In genomic region chr12:12938850-12939249, GRCm38 (mm10) we compare ENCODE assay signal across 9 mouse cellular contexts. TPM values are rescaled to one million over a fixed set of nuclear protein-coding genes. Genes with fewer than 3 reads are reported as not detected.
A peak's percentile ranks its signal among the peaks of the same experiment; 100 is the strongest.
DNase-seq lines count a peak whose midpoint lies in the region; ATAC-seq and TF ChIP-seq lines count a peak whose summit lies in the region.
"Had no signal": no experiment of that assay in that cellular context is flagged by ENCODE, and none has a peak within 500 bp of the region (broad histone marks: within the 10 kb centered on the region; RNA-seq: fewer than 3 reads in every experiment).

No protein-coding gene starts in this region.

- peak overlapping the region; percentile 88 for H3K4me2 ChIP-seq in heart, embryonic 15.5 days
- peak overlapping the region; percentile 78 for H3K4me2 ChIP-seq in liver, embryonic 15.5 days
- H3K4me2 ChIP-seq in neural tube, embryonic 15.5 days = peak overlapping the region; percentile 93

- H3K4me3 ChIP-seq in bone marrow, adult 2 months (replicated peaks; ENCODE audit: control insufficient read depth, low read depth, low read length) = no peak overlapping the region
- H3K4me3 ChIP-seq in forebrain, embryonic 10.5 days = peak overlapping the region; percentile 82
- peak overlapping the region; percentile 84 for H3K4me3 ChIP-seq in heart, embryonic 15.5 days
- peak overlapping the region; percentile 60 for H3K4me3 ChIP-seq in liver, embryonic 15.5 days (replicated peaks)
- peak overlapping the region; percentile 80 for H3K4me3 ChIP-seq in neural tube, embryonic 15.5 days (replicated peaks)

- peak; percentile 49 for DNase-seq in CD4-positive helper T cell, adult 2 months (ENCODE audit: low read depth, low spot score)
- DNase-seq in forebrain, embryonic 10.5 days (ENCODE audit: extremely low spot score, low spot score) = peak; percentile 85
- peak; percentile 77 for DNase-seq in kidney, postnatal 14 days
- DNase-seq in thymus, postnatal 25 days = peak; percentile 83

- no peaks in the 10 kb centered on the region for H3K4me1 ChIP-seq in bone marrow, adult 2 months (ENCODE audit: control insufficient read depth, insufficient read depth, low read length)
- H3K4me1 ChIP-seq in forebrain, embryonic 10.5 days = peaks cover 56% of the 10 kb centered on the region
- H3K4me1 ChIP-seq in heart, embryonic 15.5 days (replicated peaks) = peaks cover 21% of the 10 kb centered on the region
- peaks cover 22% of the 10 kb centered on the region for H3K4me1 ChIP-seq in liver, embryonic 15.5 days (replicated peaks)
- H3K4me1 ChIP-seq in neural tube, embryonic 15.5 days = peaks cover 39% of the 10 kb centered on the region

- WGBS in bone marrow, adult 2 months = under 1% methylated on average over 12 of the region's 12 CpGs
- WGBS in forebrain, embryonic 10.5 days = under 1% methylated on average over 12 of the region's 12 CpGs
- WGBS in heart, embryonic 15.5 days = under 1% methylated on average over 12 of the region's 12 CpGs
- WGBS in liver, embryonic 15.5 days (ENCODE audit: insufficient replicate concordance) = under 1% methylated on average over 12 of the region's 12 CpGs
- WGBS in neural tube, embryonic 15.5 days = under 1% methylated on average over 12 of the region's 12 CpGs

- ATAC-seq in heart, embryonic 15.5 days (replicated peaks; ENCODE audit: insufficient number of reproducible peaks, insufficient read depth, low FRiP score, low read depth) = no peak
- ATAC-seq in liver, embryonic 15.5 days (ENCODE audit: insufficient read depth) = no peak
- no peak for ATAC-seq in neural tube, embryonic 15.5 days (ENCODE audit: low FRiP score)
- ATAC-seq: Patski had no signal

- peaks cover 10% of the 10 kb centered on the region for H3K27me3 ChIP-seq in forebrain, embryonic 10.5 days (ENCODE audit: poor library complexity, severe bottlenecking)
- no peaks in the 10 kb centered on the region for H3K27me3 ChIP-seq in heart, embryonic 15.5 days
- peaks cover 75% of the 10 kb centered on the region for H3K27me3 ChIP-seq in liver, embryonic 15.5 days
- H3K27me3 ChIP-seq in neural tube, embryonic 15.5 days (replicated peaks) = no peaks in the 10 kb centered on the region
- H3K27me3 ChIP-seq: Patski had no signal

- TF ChIP-seq POLR2A in bone marrow, adult 2 months (IDR thresholded peaks at IDR 0.05; ENCODE audit: borderline replicate concordance, control insufficient read depth, low read depth, low read length) = no peak

- peak overlapping the region; percentile 84 for H3K9ac ChIP-seq in heart, embryonic 15.5 days
- H3K9ac ChIP-seq in liver, embryonic 15.5 days = no peak overlapping the region
- H3K9ac ChIP-seq in neural tube, embryonic 15.5 days (replicated peaks) = peak overlapping the region; percentile 91

- TF ChIP-seq CTCF in bone marrow, adult 2 months (IDR thresholded peaks at IDR 0.05; ENCODE audit: control insufficient read depth, insufficient read depth, low read length) = peak; percentile 45; the same call in 1 of the 2 replicates

- H3K27ac ChIP-seq in bone marrow, adult 2 months (ENCODE audit: control insufficient read depth, insufficient read depth, low read depth, low read length, poor library complexity) = no peak overlapping the region
- H3K27ac ChIP-seq in forebrain, embryonic 10.5 days = peak overlapping the region; percentile 98
- H3K27ac ChIP-seq in heart, embryonic 15.5 days = peak overlapping the region; percentile 69
- H3K27ac ChIP-seq in liver, embryonic 15.5 days (replicated peaks) = no peak overlapping the region
- peak overlapping the region; percentile 97 for H3K27ac ChIP-seq in neural tube, embryonic 15.5 days (replicated peaks)

- peaks cover 64% of the 10 kb centered on the region for H3K36me3 ChIP-seq in forebrain, embryonic 10.5 days (replicated peaks)
- peaks cover 11% of the 10 kb centered on the region for H3K36me3 ChIP-seq in heart, embryonic 15.5 days
- 0 out of 2 replicates have a peak, but pooled peaks cover 5% of the 10 kb centered on the region for H3K36me3 ChIP-seq in liver, embryonic 15.5 days (replicated peaks)
- H3K36me3 ChIP-seq in neural tube, embryonic 15.5 days = peaks cover 16% of the 10 kb centered on the region

- no peaks in the 10 kb centered on the region for H3K9me3 ChIP-seq in forebrain, embryonic 10.5 days
- H3K9me3 ChIP-seq in heart, embryonic 15.5 days (replicated peaks) = no peaks in the 10 kb centered on the region
- H3K9me3 ChIP-seq in liver, embryonic 15.5 days (replicated peaks) = no peaks in the 10 kb centered on the region
- no peaks in the 10 kb centered on the region for H3K9me3 ChIP-seq in neural tube, embryonic 15.5 days (replicated peaks)

RNA-seq across cellular contexts. Expression of gene Mycn, which starts 2.9 kb away (rescaled TPM):
- 1.4 and 1.6 TPM in 2 replicates for polyA plus RNA-seq in bone marrow, adult 2 months (2011; ENCODE audit: insufficient read depth, insufficient read length, low replicate concordance, missing spikeins)
- 136 and 164 TPM in 2 replicates for polyA plus RNA-seq in forebrain, embryonic 10.5 days (2016; fragmentation: Nextera tagmentation; extraction: Ambion mirVana)
- polyA plus RNA-seq in heart, embryonic 15.5 days (2015; fragmentation: Nextera tagmentation; extraction: Ambion mirVana) = 33.6 and 34.5 TPM in 2 replicates
- 4.9 and 5.0 TPM in 2 replicates for polyA plus RNA-seq in liver, embryonic 15.5 days (2015; fragmentation: Nextera tagmentation; extraction: Ambion mirVana)
- polyA plus RNA-seq in neural tube, embryonic 15.5 days (2015; fragmentation: Nextera tagmentation; extraction: Ambion mirVana) = 40.7 and 43.2 TPM in 2 replicates

Comparison
In these comparisons a context has a peak if more than half of its experiments do, and no peak if none do; other contexts are left out.
1. H3K27ac ChIP-seq: peak in forebrain, embryonic 10.5 days (single experiment), heart, embryonic 15.5 days (single experiment) and neural tube, embryonic 15.5 days (single experiment); none in bone marrow, adult 2 months (single experiment) and liver, embryonic 15.5 days (single experiment).
2. Peak in every context shown above with its lines, with median percentiles within 50 percentile points of each other: DNase-seq and H3K4me2 ChIP-seq.